Mouse (Mus musculus): ENCODE measurements around the gene Ttc34. TPM values are rescaled to one million over a fixed set of nuclear protein-coding genes. Genes with fewer than 3 reads are reported as not detected.

Gene Ttc34
- polyA plus RNA-seq, 1 experiment = not detected

GRCm38 (mm10) chr4:154898506-154899446 lies 61.5 kb downstream of the Ttc34 start, which contains the start of gene Fam213b:
Gene Fam213b (minus strand): TSS chr4:154899135.
- Histone ChIP-seq H3K4me3 (ENCODE audit: insufficient read depth, low read depth, low read length) (peak within 1 kb of the TSS; percentile 58), H3K27ac (replicated peaks; ENCODE audit: low read depth, low read length) (no peak within 1 kb of the TSS), H3K4me1 (ENCODE audit: control insufficient read depth, insufficient read depth, insufficient read length, low read length) (peaks cover 5% of the 10 kb centered on the region; the same call in 1 of the 2 replicates)

GRCm38 (mm10) chr4:154902371-154902770 lies 65.1 kb downstream of the Ttc34 start:
- no peak overlapping the region for H3K4me3 ChIP-seq (ENCODE audit: insufficient read depth, low read depth, low read length)
- H3K27ac ChIP-seq (replicated peaks; ENCODE audit: low read depth, low read length) = no peak overlapping the region
- peaks cover 5% of the 10 kb centered on the region; the same call in 1 of the 2 replicates for H3K4me1 ChIP-seq (ENCODE audit: control insufficient read depth, insufficient read depth, insufficient read length, low read length)

GRCm38 (mm10) chr4:154904185-154905071 lies 67.2 kb downstream of the Ttc34 start:
- H3K4me1 ChIP-seq (ENCODE audit: control insufficient read depth, insufficient read depth, insufficient read length, low read length) = no peaks in the 10 kb centered on the region
- H3K27ac ChIP-seq (replicated peaks; ENCODE audit: low read depth, low read length) = no peak overlapping the region
- peak overlapping the region; percentile 38 for H3K4me3 ChIP-seq (ENCODE audit: insufficient read depth, low read depth, low read length)

- Histone ChIP-seq H3K27ac (replicated peaks; ENCODE audit: low read depth, low read length) (no peak overlapping the region), H3K4me1 (ENCODE audit: control insufficient read depth, insufficient read depth, insufficient read length, low read length) (no peaks in the 10 kb centered on the region), H3K4me3 (ENCODE audit: insufficient read depth, low read depth, low read length) (no peak overlapping the region)
Measured at GRCm38 (mm10) chr4:154907833-154908232, 70.6 kb downstream of the Ttc34 start.

GRCm38 (mm10) chr4:154908490-154908889 lies 71.2 kb downstream of the Ttc34 start:
- no peaks in the 10 kb centered on the region for H3K4me1 ChIP-seq (ENCODE audit: control insufficient read depth, insufficient read depth, insufficient read length, low read length)
- no peak overlapping the region for H3K27ac ChIP-seq (replicated peaks; ENCODE audit: low read depth, low read length)
- no peak overlapping the region for H3K4me3 ChIP-seq (ENCODE audit: insufficient read depth, low read depth, low read length)

GRCm38 (mm10) chr4:154910606-154911522 lies 73.6 kb downstream of the Ttc34 start:
- H3K27ac ChIP-seq (replicated peaks; ENCODE audit: low read depth, low read length) = peak overlapping the region; percentile 4; the same call in 1 of the 2 replicates
- H3K4me3 ChIP-seq (ENCODE audit: insufficient read depth, low read depth, low read length) = no peak overlapping the region
- no peaks in the 10 kb centered on the region for H3K4me1 ChIP-seq (ENCODE audit: control insufficient read depth, insufficient read depth, insufficient read length, low read length)

GRCm38 (mm10) chr4:154911644-154912043 lies 74.4 kb downstream of the Ttc34 start:
- no peak overlapping the region for H3K4me3 ChIP-seq (ENCODE audit: insufficient read depth, low read depth, low read length)
- no peaks in the 10 kb centered on the region for H3K4me1 ChIP-seq (ENCODE audit: control insufficient read depth, insufficient read depth, insufficient read length, low read length)
- no peak overlapping the region for H3K27ac ChIP-seq (replicated peaks; ENCODE audit: low read depth, low read length)

- Histone ChIP-seq H3K27ac (replicated peaks; ENCODE audit: low read depth, low read length) (no peak overlapping the region), H3K4me1 (ENCODE audit: control insufficient read depth, insufficient read depth, insufficient read length, low read length) (no peaks in the 10 kb centered on the region), H3K4me3 (ENCODE audit: insufficient read depth, low read depth, low read length) (no peak overlapping the region)
Measured at GRCm38 (mm10) chr4:154913845-154914244, 76.6 kb downstream of the Ttc34 start.

GRCm38 (mm10) chr4:154914252-154914651 lies 77.0 kb downstream of the Ttc34 start:
- no peaks in the 10 kb centered on the region for H3K4me1 ChIP-seq (ENCODE audit: control insufficient read depth, insufficient read depth, insufficient read length, low read length)
- H3K27ac ChIP-seq (replicated peaks; ENCODE audit: low read depth, low read length) = no peak overlapping the region
- no peak overlapping the region for H3K4me3 ChIP-seq (ENCODE audit: insufficient read depth, low read depth, low read length)

- Histone ChIP-seq H3K4me3 (ENCODE audit: insufficient read depth, low read depth, low read length) (no peak overlapping the region), H3K27ac (replicated peaks; ENCODE audit: low read depth, low read length) (no peak overlapping the region)
Measured at GRCm38 (mm10) chr4:154914707-154915106, 77.4 kb downstream of the Ttc34 start.

GRCm38 (mm10) chr4:154915286-154915685 lies 78.0 kb downstream of the Ttc34 start:
- H3K4me3 ChIP-seq (ENCODE audit: insufficient read depth, low read depth, low read length) = no peak overlapping the region
- H3K4me1 ChIP-seq (ENCODE audit: control insufficient read depth, insufficient read depth, insufficient read length, low read length) = no peaks in the 10 kb centered on the region
- H3K27ac ChIP-seq (replicated peaks; ENCODE audit: low read depth, low read length) = no peak overlapping the region

More at GRCm38 (mm10) chr4:154914707-154915106, 77.4 kb downstream of the Ttc34 start:
- no peaks in the 10 kb centered on the region for H3K4me1 ChIP-seq (ENCODE audit: control insufficient read depth, insufficient read depth, insufficient read length, low read length)

GRCm38 (mm10) chr4:154916662-154917061 lies 79.4 kb downstream of the Ttc34 start:
- no peaks in the 10 kb centered on the region for H3K4me1 ChIP-seq (ENCODE audit: control insufficient read depth, insufficient read depth, insufficient read length, low read length)
- no peak overlapping the region for H3K27ac ChIP-seq (replicated peaks; ENCODE audit: low read depth, low read length)
- no peak overlapping the region for H3K4me3 ChIP-seq (ENCODE audit: insufficient read depth, low read depth, low read length)
